Mouse (Mus musculus) inflammation-experienced regulatory T-cells, adult 6 months (primary cell): ENCODE measurements around the gene Ube2b. TPM values are rescaled to one million over a fixed set of nuclear protein-coding genes. Genes with fewer than 3 reads are reported as not detected.

Experiments
- ATAC-seq: one replicate; pipeline ENCODE4 v1.8.0; 2017
- polyA plus RNA-seq, 3 experiments: library from polyadenylated mRNA; unstranded; fragments of 100-300 nt; shearing (Covaris generic); gene quantifications; one replicate each; pipeline ENCODE4 v1.2.1; 2017

Ube2b gene
- polyA plus RNA-seq, 3 experiments from 2014 or later, result 175 to 228 (median 189) TPM

- ATAC-seq, result no peak
These were observed 33.9 kb downstream of the Ube2b start for GRCm38 (mm10) chr11:51966651-51967050.

- ATAC-seq, result no peak
These were observed 38.3 kb downstream of the Ube2b start for GRCm38 (mm10) chr11:51962277-51962676.

GRCm38 (mm10) chr11:51961761-51962160, 38.8 kb downstream of the Ube2b start:
- ATAC-seq, result no peak

GRCm38 (mm10) chr11:51960967-51961471, 39.5 kb downstream of the Ube2b start:
- ATAC-seq, result no peak

GRCm38 (mm10) chr11:51960061-51960460, 40.5 kb downstream of the Ube2b start:
- ATAC-seq, result no peak

GRCm38 (mm10) chr11:51959511-51959910, 41.1 kb downstream of the Ube2b start:
- no peak for ATAC-seq

GRCm38 (mm10) chr11:51957760-51958159, 42.8 kb downstream of the Ube2b start:
- ATAC-seq, result no peak

GRCm38 (mm10) chr11:51956112-51956511, 44.5 kb downstream of the Ube2b start:
- ATAC-seq, result no peak

- ATAC-seq, result no peak
These were observed 48.6 kb downstream of the Ube2b start for GRCm38 (mm10) chr11:51951861-51952420.

GRCm38 (mm10) chr11:51949919-51950318, 50.6 kb downstream of the Ube2b start:
- no peak for ATAC-seq

GRCm38 (mm10) chr11:51949155-51949840, 51.3 kb downstream of the Ube2b start:
- ATAC-seq, result peak; percentile 28

- no peak for ATAC-seq
These were observed 54.4 kb downstream of the Ube2b start for GRCm38 (mm10) chr11:51946144-51946543.

GRCm38 (mm10) chr11:51945548-51945947, 55.0 kb downstream of the Ube2b start:
- no peak for ATAC-seq

- ATAC-seq, result no peak
These were observed 56.3 kb downstream of the Ube2b start for GRCm38 (mm10) chr11:51944239-51944638.

GRCm38 (mm10) chr11:51943500-51943841, 57.1 kb downstream of the Ube2b start:
- no peak for ATAC-seq

- no peak for ATAC-seq
These were observed 57.7 kb downstream of the Ube2b start for GRCm38 (mm10) chr11:51942602-51943499.

GRCm38 (mm10) chr11:51940511-51940955, 60.0 kb downstream of the Ube2b start:
- no peak for ATAC-seq

- ATAC-seq, result no peak
These were observed 61.0 kb downstream of the Ube2b start for GRCm38 (mm10) chr11:51939590-51939955.

- ATAC-seq, result peak; percentile 87
These were observed 61.6 kb downstream of the Ube2b start for GRCm38 (mm10) chr11:51938817-51939589.

- ATAC-seq, result no peak
These were observed 63.2 kb downstream of the Ube2b start for GRCm38 (mm10) chr11:51937361-51937781.

- peak; percentile 25 for ATAC-seq
These were observed 64.7 kb downstream of the Ube2b start for GRCm38 (mm10) chr11:51935636-51936434.
